Mouse (Mus musculus): ENCODE measurements at regions not wholly inside any gene's neighbourhood (a gene's known extent, or its start where the extent isn't known, plus 50 kb on each side); places are given as distances from the start of the nearest gene placed in this dataset.

DNA sequence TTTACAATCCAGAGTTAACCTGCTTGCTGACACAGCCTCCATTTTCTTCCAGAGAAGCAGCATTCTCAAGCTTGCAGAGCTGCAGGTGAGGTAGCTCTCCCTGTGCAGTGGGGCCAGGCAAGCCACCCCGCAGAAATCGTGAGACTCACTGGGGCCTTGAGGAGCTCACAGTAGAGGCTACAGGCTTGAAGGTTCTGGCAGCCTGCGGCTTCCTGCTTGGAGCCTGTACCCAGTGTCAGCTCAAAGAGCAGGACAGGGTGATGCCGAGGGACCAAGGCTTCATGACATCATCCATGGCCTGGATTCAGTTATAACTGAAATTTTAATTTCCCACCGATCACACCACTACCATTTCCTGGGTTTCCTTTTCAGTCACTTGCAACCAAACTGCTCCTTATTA is 417.5 kb downstream of the Ate1 start:
- TF ChIP-seq CTCF (IDR thresholded peaks at IDR 0.05; ENCODE audit: borderline replicate concordance, insufficient read depth, low read length) (no peak), POLR2A (IDR thresholded peaks at IDR 0.05; ENCODE audit: low read depth, low read length) (no peak)

All from embryonic fibroblast, embryonic 13.5 days (primary cell).